ENCODE assay signal across 14 mouse cellular contexts in genomic region chr4:135231136-135231535, GRCm38 (mm10). TPM values are rescaled to one million over a fixed set of nuclear protein-coding genes. Genes with fewer than 3 reads are reported as not detected.
DNase-seq lines count a peak whose midpoint lies in the region; ATAC-seq and TF ChIP-seq lines count a peak whose summit lies in the region.
"Had no signal": no experiment of that assay in that cellular context is flagged by ENCODE, and none has a peak within 500 bp of the region (broad histone marks: within the 10 kb centered on the region; RNA-seq: fewer than 3 reads in every experiment).

No protein-coding gene starts in this region.

- H3K27me3 ChIP-seq in heart, adult 2 months (ENCODE audit: control insufficient read depth, insufficient read depth, low read length): no peaks in the 10 kb centered on the region
- no peaks in the 10 kb centered on the region for H3K27me3 ChIP-seq in kidney, embryonic 16.5 days (ENCODE audit: insufficient read depth, low read length)
- no peaks in the 10 kb centered on the region for H3K27me3 ChIP-seq in neural tube, embryonic 13.5 days
- no peaks in the 10 kb centered on the region for H3K27me3 ChIP-seq in neural tube, embryonic 15.5 days (replicated peaks)
- H3K27me3 ChIP-seq: embryonic facial prominence, embryonic 12.5 days; limb, embryonic 13.5 days had no signal

- no peak for TF ChIP-seq CTCF in heart, adult 2 months (IDR thresholded peaks at IDR 0.05)

- H3K9me3 ChIP-seq in kidney, embryonic 16.5 days (ENCODE audit: low read length): no peaks in the 10 kb centered on the region
- no peaks in the 10 kb centered on the region for H3K9me3 ChIP-seq in neural tube, embryonic 13.5 days
- no peaks in the 10 kb centered on the region for H3K9me3 ChIP-seq in neural tube, embryonic 15.5 days (replicated peaks)
- H3K9me3 ChIP-seq: embryonic facial prominence, embryonic 12.5 days; limb, embryonic 13.5 days had no signal

- DNase-seq in heart, adult 2 months: no peak
- no peak for DNase-seq in heart, adult 18-20 months
- DNase-seq in kidney, adult 11 months: peak; percentile 51
- DNase-seq in frontal cortex, postnatal 25 days (ENCODE audit: low spot score in 2 of 2): no peak
- DNase-seq: gastrocnemius, postnatal 36 days; kidney, adult 18-20 months; lung, embryonic 14.5 days had no signal

- H3K79me2 ChIP-seq in heart, adult 2 months (replicated peaks; ENCODE audit: control insufficient read depth, insufficient read depth, low read length): peaks cover 5% of the 10 kb centered on the region

- no peak overlapping the region for H3K9ac ChIP-seq in heart, adult 2 months (ENCODE audit: low read depth, low read length)
- H3K9ac ChIP-seq in kidney, embryonic 16.5 days (replicated peaks; ENCODE audit: low read length): no peak overlapping the region
- no peak overlapping the region for H3K9ac ChIP-seq in neural tube, embryonic 13.5 days
- H3K9ac ChIP-seq in neural tube, embryonic 15.5 days (replicated peaks): no peak overlapping the region
- H3K9ac ChIP-seq: embryonic facial prominence, embryonic 12.5 days; limb, embryonic 13.5 days; lung, embryonic 14.5 days had no signal

- peaks cover 26% of the 10 kb centered on the region for H3K4me1 ChIP-seq in heart, adult 2 months (ENCODE audit: control insufficient read depth, insufficient read depth, low read length)
- H3K4me1 ChIP-seq in kidney, embryonic 16.5 days (ENCODE audit: insufficient read depth, low read length): peaks cover 8% of the 10 kb centered on the region
- peaks cover 15% of the 10 kb centered on the region for H3K4me1 ChIP-seq in neural tube, embryonic 13.5 days (replicated peaks)
- H3K4me1 ChIP-seq in neural tube, embryonic 15.5 days: peaks cover 12% of the 10 kb centered on the region
- H3K4me1 ChIP-seq: embryonic facial prominence, embryonic 12.5 days had no signal

- H3K4me2 ChIP-seq in kidney, embryonic 16.5 days (replicated peaks; ENCODE audit: low read depth, low read length): no peak overlapping the region
- no peak overlapping the region for H3K4me2 ChIP-seq in neural tube, embryonic 13.5 days
- no peak overlapping the region for H3K4me2 ChIP-seq in neural tube, embryonic 15.5 days
- H3K4me2 ChIP-seq: embryonic facial prominence, embryonic 12.5 days; limb, embryonic 13.5 days; lung, embryonic 14.5 days had no signal

- H3K4me3 ChIP-seq in heart, adult 2 months: no peak overlapping the region
- H3K4me3 ChIP-seq in kidney, embryonic 16.5 days (ENCODE audit: low read length): no peak overlapping the region
- no peak overlapping the region for H3K4me3 ChIP-seq in neural tube, embryonic 13.5 days
- no peak overlapping the region for H3K4me3 ChIP-seq in neural tube, embryonic 15.5 days (replicated peaks)
- H3K4me3 ChIP-seq: embryonic facial prominence, embryonic 12.5 days; limb, embryonic 13.5 days had no signal

- H3K36me3 ChIP-seq in heart, adult 2 months (ENCODE audit: control insufficient read depth, insufficient read depth, low read length): peaks cover 28% of the 10 kb centered on the region
- peaks cover 2% of the 10 kb centered on the region; the same call in 1 of the 2 replicates for H3K36me3 ChIP-seq in kidney, embryonic 16.5 days (ENCODE audit: insufficient read depth, low read length)
- no peaks in the 10 kb centered on the region for H3K36me3 ChIP-seq in neural tube, embryonic 13.5 days
- H3K36me3 ChIP-seq in neural tube, embryonic 15.5 days: no peaks in the 10 kb centered on the region

- intact Hi-C loops in heart, adult 2 months (cut with DNase I): no loop called here

- H3K27ac ChIP-seq in heart, adult 2 months: peak overlapping the region; percentile 1; the same call in 1 of the 2 replicates
- H3K27ac ChIP-seq in kidney, embryonic 16.5 days (ENCODE audit: low read length): no peak overlapping the region
- peak overlapping the region; percentile 15 for H3K27ac ChIP-seq in neural tube, embryonic 13.5 days (replicated peaks)
- H3K27ac ChIP-seq in neural tube, embryonic 15.5 days (replicated peaks): no peak overlapping the region; the same call in 1 of the 2 replicates
- H3K27ac ChIP-seq: embryonic facial prominence, embryonic 12.5 days; limb, embryonic 13.5 days had no signal

- WGBS in heart, adult 2 months: 58% methylated on average over 3 of the region's 3 CpGs
- 78% methylated on average over 3 of the region's 3 CpGs for WGBS in kidney, embryonic 16.5 days
- 87% methylated on average over 3 of the region's 3 CpGs for WGBS in neural tube, embryonic 13.5 days
- WGBS in neural tube, embryonic 15.5 days: 77% methylated on average over 3 of the region's 3 CpGs

- TF ChIP-seq POLR2A in heart, adult 2 months (IDR thresholded peaks at IDR 0.05; ENCODE audit: insufficient read depth, low read depth, low read length): no peak

- ATAC-seq in kidney, embryonic 16.5 days (ENCODE audit: low FRiP score, low TSS enrichment): no peak
- no peak for ATAC-seq in neural tube, embryonic 13.5 days (ENCODE audit: low read depth)
- ATAC-seq in neural tube, embryonic 15.5 days (ENCODE audit: low FRiP score): no peak
- ATAC-seq: activated CD4-positive, CD25-positive, alpha-beta regulatory T cell, adult 4 months; CD4-positive, CD25-positive, alpha-beta regulatory T cell, adult 4 months had no signal

- no peak for TF ChIP-seq EP300 in heart, adult 2 months (IDR thresholded peaks at IDR 0.05; ENCODE audit: insufficient read depth, low read depth, low read length)

RNA-seq across cellular contexts. Expression of gene Clic4, which starts 41.5 kb away (rescaled TPM):
- 100 to 1,000 TPM; 248 to 249 TPM for total RNA-seq in heart, adult 2 months (2021)
- polyA plus RNA-seq in heart, adult 2 months (2012; rRNA removed): 148 and 227 TPM in 2 replicates
- 100 to 1,000 TPM; 253 to 258 TPM for total RNA-seq in heart, adult 18-20 months (2021)
- 209 and 228 TPM in 2 replicates for polyA plus RNA-seq in kidney, embryonic 16.5 days (2015; fragmentation: Nextera tagmentation; extraction: Ambion mirVana)
- polyA plus RNA-seq in neural tube, embryonic 13.5 days (2015; fragmentation: Nextera tagmentation; extraction: Ambion mirVana): 76.3 and 84.4 TPM in 2 replicates
- polyA plus RNA-seq in neural tube, embryonic 15.5 days (2015; fragmentation: Nextera tagmentation; extraction: Ambion mirVana): 45.3 and 62.7 TPM in 2 replicates

Comparison
In these comparisons a context has a peak if more than half of its experiments do, and no peak if none do; other contexts are left out.
1. H3K27ac ChIP-seq: peak in heart, adult 2 months (single experiment) and neural tube, embryonic 13.5 days (single experiment); none in kidney, embryonic 16.5 days (single experiment) and neural tube, embryonic 15.5 days (single experiment).